Mouse (Mus musculus) left cerebral cortex, postnatal 4 days (tissue): ENCODE results near the gene Prkca. TPM values are rescaled to one million over a fixed set of nuclear protein-coding genes. Genes with fewer than 3 reads are reported as not detected.
A peak's percentile ranks its signal among the peaks of the same experiment; 100 is the strongest.

Experiments
- DNase-seq: peaks from one replicate; pipeline ENCODE4 v3.0.0-alpha.2; 2022
- intact Hi-C: fragments of 180-260 bp; cut with DNase I; formaldehyde crosslinking; loops from one replicate; pipeline ENCODE4 v1.15.1; 2025
- total RNA-seq, 2 experiments: library from RNA; stranded (reverse); gene quantifications; 2 replicates each; pipeline ENCODE4 v1.2.3; 2021

The Prkca gene
- total RNA-seq, 2 experiments from 2014 or later = 75.2 to 87.5 TPM

- intact Hi-C loops = no loop called here
These were observed 41.8 kb downstream of the Prkca start for GRCm38 (mm10) chr11:108301796-108302490.

GRCm38 (mm10) chr11:108301036-108301435 lies 42.7 kb downstream of the Prkca start:
- intact Hi-C loops = no loop called here
- no peak for DNase-seq

More at GRCm38 (mm10) chr11:108301796-108302490, 41.8 kb downstream of the Prkca start:
- no peak for DNase-seq

GRCm38 (mm10) chr11:108300443-108300842 lies 43.3 kb downstream of the Prkca start:
- peak; percentile 49 for DNase-seq
- intact Hi-C loops = no loop called here

- DNase-seq = no peak
- intact Hi-C loops = no loop called here
These were observed 43.8 kb downstream of the Prkca start for GRCm38 (mm10) chr11:108299913-108300312.

GRCm38 (mm10) chr11:108297956-108298355 lies 45.8 kb downstream of the Prkca start:
- intact Hi-C loops = no loop called here
- DNase-seq = no peak

- intact Hi-C loops = no loop called here
- DNase-seq = no peak
These were observed 48.4 kb downstream of the Prkca start for GRCm38 (mm10) chr11:108295373-108295772.

GRCm38 (mm10) chr11:108294305-108294813 lies 49.4 kb downstream of the Prkca start:
- no peak for DNase-seq
- intact Hi-C loops = no loop called here

GRCm38 (mm10) chr11:108293843-108294242 lies 49.9 kb downstream of the Prkca start:
- DNase-seq = no peak
- intact Hi-C loops = no loop called here

- intact Hi-C loops = no loop called here
- DNase-seq = no peak
These were observed 54.5 kb downstream of the Prkca start for GRCm38 (mm10) chr11:108289192-108289591.

GRCm38 (mm10) chr11:108287321-108287720 lies 56.4 kb downstream of the Prkca start:
- intact Hi-C loops = no loop called here
- peak; percentile 43 for DNase-seq

GRCm38 (mm10) chr11:108285046-108285445 lies 58.7 kb downstream of the Prkca start:
- no peak for DNase-seq
- intact Hi-C loops = no loop called here

- intact Hi-C loops = no loop called here
- no peak for DNase-seq
These were observed 60.8 kb downstream of the Prkca start for GRCm38 (mm10) chr11:108282850-108283459.

GRCm38 (mm10) chr11:108279748-108280373 lies 63.9 kb downstream of the Prkca start:
- intact Hi-C loops = no loop called here
- DNase-seq = peak; percentile 43

- DNase-seq = no peak
- intact Hi-C loops = no loop called here
These were observed 66.6 kb downstream of the Prkca start for GRCm38 (mm10) chr11:108277096-108277495.

GRCm38 (mm10) chr11:108276148-108276547 lies 67.6 kb downstream of the Prkca start:
- DNase-seq = no peak
- intact Hi-C loops = no loop called here

GRCm38 (mm10) chr11:108274046-108274445 lies 69.7 kb downstream of the Prkca start:
- intact Hi-C loops = no loop called here
- peak; percentile 20 for DNase-seq

- no peak for DNase-seq
- intact Hi-C loops = no loop called here
These were observed 70.2 kb downstream of the Prkca start for GRCm38 (mm10) chr11:108273415-108273965.

GRCm38 (mm10) chr11:108272601-108273414 lies 70.9 kb downstream of the Prkca start:
- DNase-seq = no peak
- intact Hi-C loops = no loop called here

GRCm38 (mm10) chr11:108271305-108271704 lies 72.4 kb downstream of the Prkca start:
- intact Hi-C loops = no loop called here
- DNase-seq = no peak

- no peak for DNase-seq
- intact Hi-C loops = no loop called here
These were observed 74.2 kb downstream of the Prkca start for GRCm38 (mm10) chr11:108269516-108269915.
